Mouse (Mus musculus): ENCODE results near the gene Khdc1b.
A peak's percentile ranks its signal among the peaks of the same experiment; 100 is the strongest.
"Not testable (repeated sequence)": the region's sequence is repeated elsewhere in the genome, so short reads cannot be mapped to it uniquely, and the experiment has no call there.

Khdc1b gene

DNA sequence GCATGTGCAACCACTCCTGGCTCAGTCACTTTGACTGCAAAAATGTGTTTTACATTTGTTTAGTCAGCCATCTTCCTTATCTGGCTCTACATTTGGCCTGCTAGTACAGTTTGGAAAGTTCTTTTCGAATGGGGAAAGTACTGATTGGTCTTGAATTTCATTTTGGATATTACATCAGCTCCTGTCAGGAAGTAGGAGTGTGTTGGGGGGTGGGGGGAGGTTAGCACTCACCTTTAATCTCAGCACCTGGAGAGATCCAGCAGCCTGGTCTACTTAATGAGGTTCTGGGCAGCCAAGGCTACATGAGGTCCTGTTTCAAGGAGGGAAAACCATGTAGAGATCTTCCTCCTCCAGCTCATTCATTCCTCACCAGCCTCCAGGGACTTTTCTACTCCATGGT lies at the start of gene Khdc1b:
Gene Khdc1b, plus strand, starts transcription at position 301 of the 400 bp plus-strand sequence.
- DNase-seq (ENCODE audit: low read depth, low spot score), result no peak

DNA sequence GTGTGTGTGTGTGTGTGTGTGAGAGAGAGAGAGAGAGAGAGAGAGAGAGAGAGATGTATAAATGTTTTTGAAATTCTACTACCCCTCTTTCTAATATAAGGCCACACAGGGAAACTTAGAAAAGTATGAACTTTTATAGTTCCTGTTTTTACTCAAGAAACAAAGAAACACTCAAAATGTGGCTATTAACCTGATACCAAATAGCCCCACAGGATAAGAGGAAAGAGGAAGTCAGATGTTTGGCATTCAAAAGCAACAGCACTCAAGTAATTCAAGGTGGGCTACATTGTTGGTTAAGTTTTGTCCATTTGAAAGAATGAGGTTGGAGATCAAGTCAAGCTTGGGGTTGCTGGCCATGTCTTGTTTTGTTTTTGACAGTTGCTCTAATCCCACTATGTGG lies 47.5 kb upstream of the Khdc1b start:
- no peak for DNase-seq (ENCODE audit: low read depth, low spot score)

DNA sequence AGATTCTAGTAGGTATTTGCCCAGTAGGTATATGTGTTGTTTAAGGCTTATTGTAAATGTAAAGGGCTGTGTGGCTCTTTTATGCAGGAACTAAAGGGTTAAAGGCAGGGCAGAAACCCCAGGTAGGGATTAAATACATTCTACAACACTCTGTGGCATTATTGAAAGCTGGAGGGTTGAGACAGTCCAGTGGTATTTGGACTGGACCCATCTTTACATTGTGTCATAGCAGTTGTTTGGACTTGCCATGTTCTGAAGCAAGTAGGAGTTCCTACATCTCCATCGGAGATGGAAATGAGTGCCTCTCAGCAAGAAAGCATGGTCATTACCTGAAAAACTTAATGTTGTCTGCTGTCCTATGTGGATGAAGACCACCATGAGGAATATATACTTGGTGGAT lies 42.6 kb upstream of the Khdc1b start:
- no peak for DNase-seq (ENCODE audit: low read depth, low spot score)

DNA sequence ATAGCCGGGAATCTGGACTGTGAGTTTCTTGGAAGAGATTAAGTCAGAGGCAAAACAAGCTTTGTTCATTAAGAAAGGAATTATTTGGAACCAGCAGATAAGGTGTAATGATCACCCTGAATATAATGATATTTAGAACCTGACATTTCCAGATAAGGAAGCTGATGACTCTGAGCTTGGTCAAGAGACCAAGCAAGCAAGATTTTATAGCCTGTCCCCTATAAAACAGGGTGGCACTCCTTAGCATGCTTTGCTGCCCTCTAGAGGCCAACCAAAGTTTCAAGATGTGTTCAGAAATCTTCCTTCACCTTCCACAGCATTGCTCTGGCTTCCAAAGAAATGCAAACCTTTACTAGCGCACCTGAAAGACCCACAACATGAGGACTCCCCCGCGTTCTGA lies 39.1 kb upstream of the Khdc1b start:
- DNase-seq (ENCODE audit: low read depth, low spot score), result peak; percentile 2

DNA sequence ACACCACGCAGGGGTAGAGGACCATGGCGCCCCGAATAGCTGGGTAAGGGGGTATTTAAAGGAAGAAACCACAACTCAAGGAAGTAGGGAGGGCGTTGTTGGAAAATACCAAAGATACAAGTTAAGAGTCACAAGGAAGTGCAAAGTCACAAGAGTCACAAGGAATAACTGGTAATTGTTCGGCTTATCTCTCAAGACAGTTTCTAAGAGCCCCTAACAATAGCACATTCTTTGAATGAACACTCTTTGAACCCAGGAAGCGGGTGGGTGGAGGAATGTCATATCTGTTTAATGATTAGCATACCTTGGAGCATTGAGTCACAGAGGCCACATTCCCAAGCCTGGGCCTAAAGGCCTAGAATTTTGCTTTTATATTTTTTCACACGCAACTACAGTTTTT lies 38.6 kb upstream of the Khdc1b start:
- DNase-seq (ENCODE audit: low read depth, low spot score), result not testable (repeated sequence)

DNA sequence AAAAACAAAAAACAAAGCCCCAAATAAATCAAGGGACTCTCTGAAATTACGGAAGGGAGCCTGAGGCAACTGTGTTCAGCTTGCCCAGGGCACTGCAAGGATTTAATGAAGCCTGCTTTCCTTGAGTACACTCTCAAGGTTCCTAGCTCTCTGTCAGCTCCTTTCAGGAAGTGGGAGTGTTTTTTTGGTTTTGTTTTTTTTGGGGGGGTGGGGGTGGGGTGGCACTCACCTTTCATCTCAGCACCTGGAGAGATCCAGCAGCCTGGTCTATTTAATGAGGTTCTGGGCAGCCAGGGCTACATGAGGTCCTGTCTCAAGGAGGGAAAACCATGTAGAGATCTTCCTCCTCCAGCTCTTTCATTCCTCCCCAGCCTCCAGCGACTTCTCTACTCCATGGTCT lies 34.0 kb upstream of the Khdc1b start, which contains the start of gene Khdc1a:
Gene Khdc1a, plus strand, starts transcription at position 301 of the 400 bp plus-strand sequence.
- DNase-seq (ENCODE audit: low read depth, low spot score), result no peak

DNA sequence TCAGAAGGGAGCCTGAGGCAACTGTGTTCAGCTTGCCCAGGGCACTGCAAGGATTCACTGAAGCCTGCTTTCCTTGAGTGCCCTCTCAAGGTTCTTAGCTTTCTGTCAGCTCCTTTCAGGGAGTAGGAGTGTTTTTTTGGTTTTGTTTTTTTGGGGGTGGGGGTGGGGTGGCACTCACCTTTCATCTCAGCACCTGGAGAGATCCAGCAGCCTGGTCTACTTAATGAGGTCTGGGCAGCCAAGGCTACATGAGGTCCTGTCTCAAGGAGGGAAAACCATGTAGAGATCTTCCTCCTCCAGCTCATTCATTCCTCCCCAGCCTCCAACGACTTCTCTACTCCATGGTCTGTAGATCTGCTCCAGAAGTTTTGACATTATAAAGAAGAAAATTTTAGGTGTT lies 15.3 kb upstream of the Khdc1b start, which contains the start of gene Khdc1c:
Gene Khdc1c, plus strand, starts transcription at position 301 of the 400 bp plus-strand sequence.
- not testable (repeated sequence) for DNase-seq (ENCODE audit: low read depth, low spot score)

DNA sequence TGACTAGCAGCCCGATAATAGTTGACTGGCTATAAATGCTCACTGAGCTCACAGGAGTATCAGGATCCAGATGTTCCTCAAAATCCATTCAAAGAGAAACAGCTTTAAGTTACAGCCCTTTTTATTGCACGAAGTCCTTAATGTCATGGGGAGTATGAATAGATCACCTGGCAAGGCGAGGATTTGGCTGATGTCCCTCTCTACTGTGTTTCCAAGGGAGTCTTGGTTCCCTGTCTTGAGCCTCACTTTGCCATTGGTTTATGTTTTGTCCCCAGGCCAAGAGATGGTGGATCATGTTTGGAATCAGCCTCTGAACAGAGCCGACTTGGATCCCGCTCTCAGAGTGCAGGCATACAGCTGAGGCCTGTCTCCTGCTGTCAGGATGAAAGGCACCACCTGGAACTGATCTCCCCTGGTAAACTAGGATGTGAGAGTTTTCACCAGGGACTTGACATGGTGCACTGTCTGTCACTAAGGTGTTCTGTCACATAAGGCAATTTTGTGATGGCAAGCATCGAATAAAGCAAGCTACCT lies 7.8 kb downstream of the Khdc1b start:
- DNase-seq (ENCODE audit: low read depth, low spot score), result no peak

DNA sequence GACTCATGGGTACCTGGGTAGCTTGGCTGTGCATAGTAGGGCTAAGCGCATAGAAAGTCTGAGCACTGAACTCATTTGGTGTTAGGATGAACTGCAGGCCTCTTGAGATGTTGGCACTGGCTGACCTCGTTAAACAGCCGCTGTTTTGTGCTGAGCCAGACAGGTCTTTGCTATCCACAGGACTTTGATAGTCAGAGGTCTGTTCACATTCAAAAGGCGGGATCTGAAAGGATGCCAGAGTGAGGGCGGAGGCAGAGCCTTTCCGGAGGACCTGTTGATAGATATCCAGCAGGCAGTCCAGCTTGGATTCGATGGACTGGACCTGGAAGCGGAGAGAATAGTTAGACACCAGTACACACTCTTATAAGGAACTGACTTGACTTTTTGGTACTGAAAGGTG lies 19.4 kb downstream of the Khdc1b start:
- DNase-seq (ENCODE audit: low read depth, low spot score), result no peak

DNA sequence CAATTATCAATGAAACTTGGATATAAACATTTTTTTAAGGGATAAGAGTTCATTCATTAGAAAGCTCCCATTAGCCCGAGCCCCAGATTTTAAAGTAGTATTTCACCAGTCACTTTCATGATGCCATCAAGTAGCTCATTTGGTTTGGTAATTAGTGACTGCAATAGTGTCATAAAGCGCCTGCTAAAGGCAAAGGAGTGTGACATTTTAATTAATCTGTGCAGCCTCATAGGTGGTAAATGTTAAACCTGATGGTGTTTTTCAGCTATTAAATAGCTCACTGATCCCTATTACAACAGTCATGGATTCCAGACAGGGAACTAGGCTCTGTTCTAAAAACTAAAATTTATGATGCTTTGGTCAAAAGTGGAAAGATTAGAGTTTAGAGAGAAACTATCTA lies 23.9 kb downstream of the Khdc1b start:
- no peak for DNase-seq (ENCODE audit: low read depth, low spot score)

DNA sequence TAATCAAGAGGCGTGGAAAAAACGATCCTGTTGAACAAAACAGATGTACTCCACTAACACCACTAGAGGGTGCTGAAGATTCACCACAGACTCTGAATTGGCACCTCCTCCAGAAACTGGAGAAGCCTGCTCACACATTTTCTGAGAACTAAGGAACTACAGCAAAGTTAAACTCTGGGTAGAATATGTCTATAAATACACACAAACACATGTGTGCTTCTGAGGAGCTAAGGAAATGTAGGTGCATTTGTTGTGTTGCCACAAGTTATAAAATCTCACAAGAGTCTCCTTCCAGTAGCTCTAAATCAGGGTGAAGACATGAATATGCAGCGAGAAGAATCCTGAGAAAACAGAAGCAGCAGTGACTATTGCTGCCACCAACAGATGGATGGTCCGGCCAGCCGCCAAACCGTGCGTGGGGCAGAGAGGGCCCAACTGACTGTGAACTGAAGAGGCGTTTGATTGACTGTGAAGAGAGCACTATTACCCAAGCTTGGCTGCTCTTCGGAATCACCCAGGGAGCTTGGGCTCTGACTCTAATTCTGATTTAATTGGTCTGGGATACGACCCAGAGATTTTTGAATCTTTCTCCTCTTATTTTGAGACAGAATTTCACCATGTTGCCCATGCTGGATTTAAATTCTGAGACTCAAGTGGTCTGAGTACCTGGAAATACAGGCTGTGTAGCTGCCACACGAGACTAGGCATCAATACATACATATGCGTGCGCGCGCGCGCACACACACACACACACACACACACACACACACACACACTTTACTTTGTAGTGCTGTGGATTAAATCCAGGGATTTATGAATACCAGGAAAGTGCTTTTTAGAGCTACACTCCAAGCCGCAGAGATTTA lies 28.2 kb downstream of the Khdc1b start:
- peak; percentile 77 for DNase-seq (ENCODE audit: low read depth, low spot score)

DNA sequence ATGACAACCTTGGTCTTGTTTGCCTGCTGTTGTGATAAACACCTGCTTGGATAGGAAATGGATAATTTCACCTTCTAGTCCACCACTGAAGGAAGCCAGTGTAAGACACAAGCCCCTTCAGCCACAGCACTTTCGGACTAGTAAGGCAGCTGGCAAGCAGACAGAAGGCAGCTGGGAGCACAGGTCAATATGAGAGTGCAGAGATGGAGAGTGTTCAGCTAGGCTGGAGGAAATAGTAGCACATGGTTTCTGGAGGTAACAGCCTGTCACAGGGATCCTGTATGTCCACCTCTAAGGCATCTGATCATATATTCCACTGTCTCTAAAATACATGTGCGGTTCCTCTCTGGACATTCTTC lies 28.8 kb downstream of the Khdc1b start:
- no peak for DNase-seq (ENCODE audit: low read depth, low spot score)

DNA sequence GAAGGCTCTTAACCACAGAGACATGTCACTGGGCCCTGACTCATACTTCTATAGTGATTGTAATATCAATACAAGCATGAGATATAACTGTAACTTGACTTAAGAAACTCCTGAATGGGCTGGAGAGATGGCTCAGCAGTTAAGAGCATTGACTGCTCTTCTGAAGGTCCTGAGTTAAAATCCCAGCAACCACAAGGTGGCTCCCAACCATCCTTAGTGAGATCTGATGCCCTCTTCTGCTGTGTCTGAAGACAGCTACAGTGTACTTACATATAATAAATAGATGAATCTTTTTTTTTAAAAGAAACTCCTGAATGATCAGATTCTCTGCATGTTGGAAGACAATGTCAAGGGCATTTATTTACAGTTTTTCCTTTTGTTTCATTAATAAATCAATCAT lies 36.0 kb downstream of the Khdc1b start:
- DNase-seq (ENCODE audit: low read depth, low spot score), result no peak

DNA sequence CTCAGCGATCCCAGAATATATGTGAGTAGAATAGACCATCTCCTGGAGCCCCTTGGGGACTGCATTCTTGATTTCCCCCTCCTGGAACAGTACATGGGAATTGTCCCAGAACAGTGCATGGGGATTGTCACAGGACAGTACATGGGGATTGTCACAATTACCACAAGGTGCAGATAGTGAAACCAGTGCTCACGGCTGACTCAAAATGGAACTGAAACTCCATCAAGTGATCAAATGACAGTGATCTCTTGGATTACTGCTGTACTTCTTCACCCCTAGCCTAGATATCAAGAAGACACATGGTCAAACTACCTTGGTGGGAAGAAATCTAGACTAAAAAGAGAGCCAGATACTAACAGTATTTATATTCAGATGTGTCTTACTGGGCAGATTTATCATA lies 42.3 kb downstream of the Khdc1b start:
- DNase-seq (ENCODE audit: low read depth, low spot score), result no peak

DNA sequence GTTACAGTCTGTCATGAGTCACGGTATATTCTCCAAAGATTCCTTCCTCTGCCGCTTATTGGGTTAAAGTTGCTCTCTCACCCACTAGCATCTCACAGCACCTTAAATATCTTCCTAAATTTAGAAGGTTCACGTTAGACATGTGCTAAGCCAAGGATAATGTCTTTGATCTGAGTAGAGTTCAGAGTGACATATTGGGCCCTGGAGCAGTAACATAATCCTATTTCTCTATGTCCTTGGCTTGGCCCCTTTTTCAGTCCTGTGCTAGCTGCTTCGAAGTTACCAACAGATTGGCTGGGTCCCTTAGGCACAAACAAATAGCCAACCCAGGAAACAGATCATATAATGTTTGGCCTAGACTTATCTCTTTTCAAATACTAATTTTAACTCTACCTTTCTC lies 44.7 kb downstream of the Khdc1b start:
- no peak for DNase-seq (ENCODE audit: low read depth, low spot score)

DNA sequence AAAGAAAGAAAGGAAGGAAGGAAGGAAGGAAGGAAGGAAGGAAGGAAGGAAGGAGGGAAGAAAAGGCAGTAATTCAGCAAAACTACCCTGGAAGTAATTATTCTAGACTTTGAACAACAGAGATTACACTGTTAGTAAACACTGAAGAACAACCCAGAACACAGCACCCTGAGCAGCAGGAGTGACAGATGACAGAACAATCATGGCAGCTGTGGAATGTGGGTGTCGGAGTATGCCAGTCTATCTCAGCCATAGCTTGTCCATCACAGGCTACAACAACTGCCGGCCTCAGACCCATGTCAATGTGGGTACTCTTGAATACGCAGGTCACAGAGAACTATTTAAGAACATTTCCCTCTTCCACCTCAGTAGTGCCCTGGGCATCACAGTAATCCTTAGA lies 48.3 kb downstream of the Khdc1b start:
- no peak for DNase-seq (ENCODE audit: low read depth, low spot score)

DNA sequence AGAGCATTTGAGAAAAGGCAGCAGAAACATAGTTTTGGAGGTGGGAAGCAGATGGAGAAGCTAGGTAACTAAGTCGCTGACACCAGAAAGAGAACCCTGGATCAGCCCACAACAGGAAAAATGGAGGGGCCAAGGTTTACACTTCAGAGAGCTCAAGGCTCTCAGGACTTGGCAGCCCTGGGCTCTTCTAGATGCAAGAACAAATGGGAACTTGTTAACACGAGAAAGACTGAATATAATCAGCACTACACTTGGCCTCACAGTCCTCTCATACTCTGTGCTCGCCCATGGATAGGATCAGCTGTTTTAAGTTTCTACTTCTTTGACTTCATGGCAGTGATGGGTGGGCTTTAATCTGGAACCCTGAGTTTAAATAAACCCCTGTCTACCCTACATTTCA lies 51.5 kb downstream of the Khdc1b start:
- no peak for DNase-seq (ENCODE audit: low read depth, low spot score)

Measured in brain, embryonic 18.5 days (tissue).